Mouse (Mus musculus) monocyte, adult 2 months (primary cell): ENCODE results near the gene 4930404N11Rik.

Source experiments
- DNase-seq, 2 experiments: peaks; one replicate each; pipeline ENCODE4 v3.0.0; 2022; ENCODE audit warnings: low spot score in 2 of 2, low read depth in 1 of 2

Gene 4930404N11Rik

GRCm38 (mm10) chr10:81313581-81313980 lies 52.0 kb downstream of the 4930404N11Rik start:
- no peak for DNase-seq
